Mouse (Mus musculus) G1E (cell line): ENCODE results near the gene Rbms1.

Experiments used
- CTCF ChIP-seq: IDR thresholded peaks from 2 replicates; pipeline ENCODE4 v1.5.1; 2012; ENCODE audit warnings: low read depth, low read length, inconsistent platforms, mixed read lengths
- POLR2AphosphoS5 ChIP-seq: IDR thresholded peaks from 2 replicates; pipeline ENCODE4 v1.6.1; 2012; ENCODE audit warnings: low read depth, low read length, inconsistent platforms; ENCODE audit not compliant: insufficient replicate concordance

DNA sequence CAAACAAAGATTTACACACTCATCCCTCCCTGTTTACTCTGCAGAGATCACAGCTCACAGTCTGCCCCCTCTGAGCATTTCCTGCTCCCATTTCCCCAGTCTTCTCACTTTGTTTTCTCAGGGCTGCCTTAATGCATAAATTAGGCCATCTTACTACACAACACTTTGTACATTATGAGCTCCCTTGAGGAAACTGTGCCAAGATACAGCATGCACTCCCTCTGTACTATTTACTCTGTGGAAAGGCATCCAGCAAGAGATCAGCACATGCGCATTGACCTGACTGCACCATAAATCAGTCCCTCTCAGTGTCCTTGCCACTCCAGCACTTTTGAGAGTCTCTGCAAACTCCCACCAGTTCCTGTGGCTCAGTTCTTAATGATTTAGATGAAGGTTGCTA, 70.0 kb downstream of the Rbms1 start:
- TF ChIP-seq CTCF (no peak), POLR2AphosphoS5 (no peak)
